Mouse (Mus musculus) heart, postnatal 0 days (tissue): ENCODE measurements around the gene Krt25. TPM values are rescaled to one million over a fixed set of nuclear protein-coding genes. Genes with fewer than 3 reads are reported as not detected.

Experiments used
- ATAC-seq: fragments of 200-750 bp; cut with Nextera tagmentation; 2 replicates; pipeline ENCODE4 v1.8.0; 2017; ENCODE audit warnings: low read depth, moderate number of reproducible peaks, moderate library complexity; ENCODE audit not compliant: insufficient read depth
- DNase-seq: peaks from one replicate; pipeline ENCODE4 v3.0.0-alpha.2; 2016; ENCODE audit warnings: low spot score
- H3K27ac ChIP-seq: fragments of 300-500 bp; sonication (generic); 2 replicates; pipeline ENCODE4 v1.5.1; 2014; ENCODE audit warnings: low read depth, mild to moderate bottlenecking
- H3K27me3 ChIP-seq: fragments of 300-500 bp; sonication (generic); 2 replicates; pipeline ENCODE4 v1.6.1; 2014; ENCODE audit warnings: low read length, mixed read lengths; ENCODE audit not compliant: control insufficient read depth, insufficient read depth
- H3K36me3 ChIP-seq: fragments of 300-500 bp; sonication (generic); replicated peaks from 2 replicates; pipeline ENCODE4 v1.6.1; 2014; ENCODE audit warnings: low read length, mixed read lengths; ENCODE audit not compliant: control insufficient read depth, insufficient read depth
- H3K4me1 ChIP-seq: fragments of 300-500 bp; sonication (generic); 2 replicates; pipeline ENCODE4 v1.6.1; 2014; ENCODE audit warnings: antibody characterized with exemption; ENCODE audit not compliant: control insufficient read depth, insufficient read depth
- H3K4me2 ChIP-seq: fragments of 300-500 bp; sonication (generic); 2 replicates; pipeline ENCODE4 v1.6.1; 2014; ENCODE audit warnings: low read depth, mild to moderate bottlenecking, low read length, moderate library complexity
- H3K4me3 ChIP-seq: fragments of 300-500 bp; sonication (generic); 2 replicates; pipeline ENCODE4 v1.5.1; 2014; ENCODE audit warnings: low read depth, low read length
- H3K9ac ChIP-seq: fragments of 300-500 bp; sonication (generic); replicated peaks from 2 replicates; pipeline ENCODE4 v1.6.1; 2014; ENCODE audit warnings: low read depth, low read length, mixed read lengths
- H3K9me3 ChIP-seq: fragments of 300-500 bp; sonication (generic); replicated peaks from 2 replicates; pipeline ENCODE4 v1.6.1; 2016; ENCODE audit warnings: low read length; ENCODE audit not compliant: control insufficient read depth
- CTCF ChIP-seq: IDR thresholded peaks from 2 replicates; pipeline ENCODE4 v1.5.1; 2016; ENCODE audit warnings: antibody characterized with exemption, control low read depth, low read depth
- EP300 ChIP-seq: IDR thresholded peaks from 2 replicates; pipeline ENCODE4 v1.6.1; 2016; ENCODE audit warnings: antibody characterized with exemption, low read depth
- WGBS: fragments of 180-500 bp; shearing (Covaris S2); extraction: QIAGEN DNeasy Blood & Tissue Kit; methylation state at CpG from one replicate; pipeline ENCODE4 v1.1.7; 2014; 5-methylcytosine and 5-hydroxymethylcytosine counted together
- polyA plus RNA-seq: library from polyadenylated mRNA; unstranded; fragments of >200 nt; fragmentation: Nextera tagmentation; extraction: Ambion mirVana; gene quantifications from 2 replicates; pipeline ENCODE4 v1.2.1, GENCODE M21; 2015
- total RNA-seq: library from RNA; depleted of rRNA; stranded (reverse); fragments of >200 nt; gene quantifications from 2 replicates; pipeline ENCODE4 v1.2.3, GENCODE M21; 2014; ENCODE audit warnings: low replicate concordance

Gene Krt25
- total and polyA plus RNA-seq, 2 experiments from 2014 or later = 0.07 TPM; not detected in 1

DNA sequence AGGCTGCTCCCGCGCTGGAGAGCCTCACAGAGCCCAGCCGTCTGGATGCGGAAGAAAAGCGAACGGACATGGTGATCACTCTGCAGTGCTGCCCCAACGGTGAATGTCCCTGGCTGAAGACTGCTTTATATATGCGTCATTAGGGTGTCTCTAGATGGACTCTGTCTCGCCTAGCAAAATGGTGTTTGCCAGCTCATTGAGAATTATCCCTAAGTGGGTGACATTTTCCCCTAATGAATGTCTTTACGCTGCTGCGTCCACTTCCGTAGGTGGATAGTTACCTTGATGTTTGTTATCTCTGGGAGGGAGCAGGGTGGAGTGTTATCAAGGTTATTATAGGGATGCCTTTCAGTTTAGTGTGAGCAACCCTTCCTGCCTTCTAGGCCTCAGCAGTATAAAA, 28.3 kb upstream of the Krt25 start, which contains the start of gene Krt27:
Gene Krt27 (minus strand): TSS at position 101 of the 400 bp plus-strand sequence.
- no peak within 1 kb of the TSS for H3K4me2 ChIP-seq
- no peak within 1 kb of the TSS for H3K9ac ChIP-seq
- H3K36me3 ChIP-seq = no peaks in the 10 kb centered on the region
- H3K4me1 ChIP-seq = no peaks in the 10 kb centered on the region
- DNase-seq (no peak), ATAC-seq (no peak)
- H3K9me3 ChIP-seq = no peaks in the 10 kb centered on the region
- TF ChIP-seq EP300 (no peak), CTCF (no peak)
- H3K27ac ChIP-seq = no peak within 1 kb of the TSS
- 65% methylated on average over 12 of the region's 12 CpGs for WGBS
- H3K27me3 ChIP-seq = peaks cover 4% of the 10 kb centered on the region; the same call in 1 of the 2 replicates
- no peak within 1 kb of the TSS for H3K4me3 ChIP-seq

GRCm38 (mm10) chr11:99339299-99339847, 16.6 kb upstream of the Krt25 start:
- no peak overlapping the region for H3K9ac ChIP-seq
- DNase-seq = no peak
- H3K27me3 ChIP-seq = no peaks in the 10 kb centered on the region
- 82% methylated on average over 11 of the region's 11 CpGs for WGBS
- no peak overlapping the region for H3K27ac ChIP-seq
- H3K9me3 ChIP-seq = no peaks in the 10 kb centered on the region
- ATAC-seq = no peak
- no peaks in the 10 kb centered on the region for H3K4me1 ChIP-seq
- no peak overlapping the region for H3K4me2 ChIP-seq
- no peaks in the 10 kb centered on the region for H3K36me3 ChIP-seq
- H3K4me3 ChIP-seq = no peak overlapping the region
- TF ChIP-seq EP300 = no peak
- no peak for TF ChIP-seq CTCF

DNA sequence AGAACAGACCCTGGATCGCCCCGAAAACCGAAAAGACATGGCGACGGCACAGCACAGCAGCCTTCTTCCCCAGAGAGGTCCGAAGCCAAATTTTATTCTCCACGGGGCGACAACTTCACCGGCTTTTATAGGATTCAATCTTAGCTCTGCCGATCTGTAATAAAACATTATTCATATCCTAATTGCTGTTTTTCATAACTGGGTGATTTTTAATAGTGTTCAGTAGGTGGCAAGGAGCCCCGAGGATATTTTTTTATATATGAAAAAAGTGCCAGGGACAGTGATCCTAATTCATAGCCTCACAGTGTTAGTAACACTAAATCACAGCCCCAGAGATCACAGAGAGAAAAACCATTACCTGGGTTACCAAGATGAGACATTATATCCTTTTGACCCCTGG, 15.1 kb upstream of the Krt25 start, which contains the start of gene Krt26:
Gene Krt26 (minus strand): TSS at position 101 of the 400 bp plus-strand sequence.
- Histone ChIP-seq H3K9ac (no peak within 1 kb of the TSS), H3K4me3 (no peak within 1 kb of the TSS), H3K36me3 (no peaks in the 10 kb centered on the region), H3K27me3 (no peaks in the 10 kb centered on the region), H3K9me3 (no peaks in the 10 kb centered on the region), H3K4me2 (no peak within 1 kb of the TSS), H3K4me1 (no peaks in the 10 kb centered on the region), H3K27ac (no peak within 1 kb of the TSS)
- ATAC-seq (no peak), DNase-seq (no peak)
- 83% methylated on average over 11 of the region's 11 CpGs for WGBS
- no peak for TF ChIP-seq EP300
- no peak for TF ChIP-seq CTCF

DNA sequence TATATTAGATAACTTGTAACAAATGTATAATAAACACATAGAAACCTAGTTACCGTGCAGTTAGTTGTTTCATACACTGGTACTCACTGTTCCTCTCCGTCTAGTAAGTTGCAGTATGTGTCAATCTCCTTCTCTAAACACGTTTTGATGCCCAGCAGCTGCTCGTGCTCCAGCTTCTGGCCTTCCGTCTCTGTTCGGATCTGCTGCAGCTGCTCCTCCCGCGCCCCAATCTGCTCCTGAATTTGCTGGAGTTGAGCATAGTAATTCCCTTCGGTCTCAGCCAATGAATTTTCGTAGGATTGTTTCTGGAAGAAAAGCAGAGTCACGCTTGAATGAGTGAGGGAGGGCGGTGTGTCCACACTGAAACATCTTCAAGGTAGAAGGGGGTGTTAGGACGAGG, 10.7 kb upstream of the Krt25 start:
- DNase-seq (no peak), ATAC-seq (no peak)
- Histone ChIP-seq H3K4me2 (no peak overlapping the region), H3K27me3 (no peaks in the 10 kb centered on the region), H3K9ac (no peak overlapping the region), H3K27ac (no peak overlapping the region), H3K9me3 (no peaks in the 10 kb centered on the region), H3K4me1 (no peaks in the 10 kb centered on the region), H3K4me3 (no peak overlapping the region), H3K36me3 (no peaks in the 10 kb centered on the region)
- WGBS = 72% methylated on average over 13 of the region's 13 CpGs
- TF ChIP-seq EP300 = no peak
- no peak for TF ChIP-seq CTCF

GRCm38 (mm10) chr11:99329655-99330054, 6.9 kb upstream of the Krt25 start:
- no peak for DNase-seq
- WGBS = 63% methylated on average over 2 of the region's 2 CpGs
- TF ChIP-seq EP300 = no peak
- no peak for TF ChIP-seq CTCF
- Histone ChIP-seq H3K27ac (no peak overlapping the region), H3K4me2 (no peak overlapping the region), H3K36me3 (no peaks in the 10 kb centered on the region), H3K27me3 (no peaks in the 10 kb centered on the region), H3K4me1 (no peaks in the 10 kb centered on the region), H3K4me3 (no peak overlapping the region), H3K9me3 (no peaks in the 10 kb centered on the region), H3K9ac (no peak overlapping the region)
- ATAC-seq = no peak

DNA sequence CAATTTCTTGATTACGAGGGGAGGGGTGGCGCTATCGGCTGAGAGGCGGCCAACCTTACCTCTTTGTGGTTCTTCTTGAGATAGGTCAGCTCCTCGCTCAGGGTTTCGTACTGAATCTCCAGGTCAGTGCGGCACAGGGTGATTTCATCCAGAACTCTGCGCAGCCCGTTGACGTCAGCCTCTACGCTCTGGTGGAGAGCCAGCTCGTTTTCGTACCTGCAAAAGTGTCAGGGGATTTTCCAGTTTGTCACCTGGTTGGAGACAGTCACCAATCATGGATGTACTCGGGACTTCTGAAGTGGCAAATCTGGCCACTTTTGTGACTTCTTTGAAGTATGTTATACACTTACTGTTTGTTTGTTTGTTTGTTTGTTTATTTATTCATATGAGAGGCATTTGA, 1.7 kb downstream of the Krt25 start:
- 80% methylated on average over 14 of the region's 14 CpGs for WGBS
- ATAC-seq = no peak
- TF ChIP-seq CTCF (no peak), EP300 (no peak)

More for the DNA sequence above, 1.7 kb downstream of the Krt25 start:
- no peak overlapping the region for H3K27ac ChIP-seq
- no peak overlapping the region for H3K4me2 ChIP-seq
- no peak for DNase-seq
- no peaks in the 10 kb centered on the region for H3K27me3 ChIP-seq
- H3K4me3 ChIP-seq = no peak overlapping the region
- H3K9me3 ChIP-seq = no peaks in the 10 kb centered on the region
- no peaks in the 10 kb centered on the region for H3K4me1 ChIP-seq
- H3K9ac ChIP-seq = no peak overlapping the region
- H3K36me3 ChIP-seq = no peaks in the 10 kb centered on the region
